9 mouse cellular contexts compared by ENCODE assay signal in the genomic region with DNA sequence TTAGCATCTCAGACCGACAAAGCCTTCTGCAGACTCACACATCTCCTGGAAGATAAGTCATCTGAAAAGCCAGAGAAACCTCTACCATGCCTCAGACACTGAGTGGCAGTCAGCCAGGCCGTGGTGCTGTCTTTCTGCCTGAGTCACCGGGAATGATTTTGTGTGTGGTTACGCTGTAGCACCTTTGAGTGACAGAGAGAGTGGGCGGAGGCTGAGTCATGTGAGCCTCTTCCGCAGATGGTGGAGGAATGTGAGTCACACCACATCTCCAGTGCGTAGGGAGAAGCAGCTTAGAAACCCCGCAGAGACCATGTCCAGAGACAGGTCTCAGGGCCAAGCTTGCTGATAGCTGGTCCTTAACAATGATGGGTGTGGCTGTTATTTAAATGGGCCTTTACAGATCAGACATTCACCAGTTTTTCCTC.
DNase-seq lines count a peak whose midpoint lies in the region; ATAC-seq and TF ChIP-seq lines count a peak whose summit lies in the region.
"Had no signal": no experiment of that assay in that cellular context is flagged by ENCODE, and none has a peak within 500 bp of the region (broad histone marks: within the 10 kb centered on the region; RNA-seq: fewer than 3 reads in every experiment).

No protein-coding gene starts in this region.

- ATAC-seq in hindbrain, embryonic 16.5 days, result no peak

- H3K4me1 ChIP-seq in olfactory bulb, adult 2 months (ENCODE audit: control insufficient read depth, insufficient read depth, low read length), result peaks cover 10% of the 10 kb centered on the region
- H3K4me1 ChIP-seq in hindbrain, embryonic 16.5 days (ENCODE audit: control insufficient read depth, insufficient read depth, low read depth, low read length), result no peaks in the 10 kb centered on the region
- H3K4me1 ChIP-seq in limb, embryonic 10.5 days, result peaks cover 9% of the 10 kb centered on the region

- WGBS in olfactory bulb, adult 2 months, result 47% methylated on average over 8 of the region's 8 CpGs
- WGBS in hindbrain, embryonic 16.5 days, result 85% methylated on average over 8 of the region's 8 CpGs
- WGBS in limb, embryonic 10.5 days, result 85% methylated on average over 8 of the region's 8 CpGs

- H3K9ac ChIP-seq in hindbrain, embryonic 16.5 days (ENCODE audit: low read depth, low read length), result no peak overlapping the region
- H3K9ac ChIP-seq: limb, embryonic 13.5 days had no signal

- H3K4me3 ChIP-seq in olfactory bulb, adult 2 months (ENCODE audit: insufficient read depth, low read depth, low read length), result no peak overlapping the region
- H3K4me3 ChIP-seq in hindbrain, embryonic 16.5 days (ENCODE audit: low read length), result no peak overlapping the region
- no peak overlapping the region for H3K4me3 ChIP-seq in limb, embryonic 10.5 days
- H3K4me3 ChIP-seq: limb, embryonic 13.5 days had no signal

- no peaks in the 10 kb centered on the region for H3K9me3 ChIP-seq in hindbrain, embryonic 16.5 days (ENCODE audit: control insufficient read depth, low read length)
- H3K9me3 ChIP-seq in limb, embryonic 10.5 days (replicated peaks), result no peaks in the 10 kb centered on the region
- H3K9me3 ChIP-seq: limb, embryonic 13.5 days had no signal

- no peaks in the 10 kb centered on the region for H3K27me3 ChIP-seq in hindbrain, embryonic 16.5 days (replicated peaks; ENCODE audit: control insufficient read depth, insufficient read depth, low read length)
- no peaks in the 10 kb centered on the region for H3K27me3 ChIP-seq in limb, embryonic 10.5 days (ENCODE audit: low read depth, poor library complexity, severe bottlenecking)
- H3K27me3 ChIP-seq: limb, embryonic 13.5 days had no signal

- intact Hi-C loops in left cerebral cortex, postnatal 4 days (cut with DNase I), result no loop called here

- no peak for TF ChIP-seq CTCF in olfactory bulb, adult 2 months (IDR thresholded peaks at IDR 0.05; ENCODE audit: insufficient read depth, low read depth, low read length)

- H3K4me2 ChIP-seq in hindbrain, embryonic 16.5 days (ENCODE audit: low read length), result no peak overlapping the region
- H3K4me2 ChIP-seq: limb, embryonic 13.5 days had no signal

- no peaks in the 10 kb centered on the region for H3K36me3 ChIP-seq in hindbrain, embryonic 16.5 days (ENCODE audit: control insufficient read depth, insufficient read depth, low read length)
- H3K36me3 ChIP-seq in limb, embryonic 10.5 days, result no peaks in the 10 kb centered on the region
- H3K36me3 ChIP-seq: limb, embryonic 13.5 days had no signal

- no peak for TF ChIP-seq POLR2A in olfactory bulb, adult 2 months (IDR thresholded peaks at IDR 0.05; ENCODE audit: insufficient read depth, low read depth, low read length)

- peak; percentile 79 for DNase-seq in left cerebral cortex, adult 11 months (ENCODE audit: low spot score)
- no peak for DNase-seq in left cerebral cortex, postnatal 4 days
- DNase-seq in R1 (ENCODE audit: low read depth, low spot score), result peak; percentile 94
- peak; percentile 89 for DNase-seq in induced T-regulatory cell, adult 2 months (ENCODE audit: low read depth)
- no peak for DNase-seq in limb, embryonic 10.5 days (ENCODE audit: low spot score)
- no peak for DNase-seq in kidney, postnatal 4 days

- H3K27ac ChIP-seq in olfactory bulb, adult 2 months (ENCODE audit: insufficient read depth, low read depth, low read length), result peak overlapping the region; percentile 53
- H3K27ac ChIP-seq in hindbrain, embryonic 16.5 days (ENCODE audit: low read depth, low read length), result no peak overlapping the region
- no peak overlapping the region for H3K27ac ChIP-seq in limb, embryonic 10.5 days
- H3K27ac ChIP-seq: limb, embryonic 13.5 days had no signal

Comparison
In these comparisons a context has a peak if more than half of its experiments do, and no peak if none do; other contexts are left out.
1. DNase-seq: peak in left cerebral cortex, adult 11 months (single experiment), R1 (single experiment) and induced T-regulatory cell, adult 2 months (single experiment); none in left cerebral cortex, postnatal 4 days (single experiment), limb, embryonic 10.5 days (single experiment) and kidney, postnatal 4 days (0 of 2).